Mouse (Mus musculus): ENCODE measurements around the gene Adprhl2. TPM values are rescaled to one million over a fixed set of nuclear protein-coding genes. Genes with fewer than 3 reads are reported as not detected.

Adprhl2 gene
- polyA plus RNA-seq, 1 experiment from 2014 or later = 92.3 TPM

- 91% methylated on average over 6 of the region's 6 CpGs for WGBS
- no peak overlapping the region for H3K27ac ChIP-seq (replicated peaks)
- H3K27me3 ChIP-seq (replicated peaks; ENCODE audit: low read depth, poor library complexity, severe bottlenecking) = peaks cover 28% of the 10 kb centered on the region
- H3K4me3 ChIP-seq = no peak overlapping the region
- H3K9me3 ChIP-seq = no peaks in the 10 kb centered on the region
- DNase-seq (ENCODE audit: low spot score) = no peak
- peaks cover 36% of the 10 kb centered on the region for H3K4me1 ChIP-seq
- H3K36me3 ChIP-seq (replicated peaks) = peaks cover 52% of the 10 kb centered on the region
Measured at GRCm38 (mm10) chr4:126319806-126320205, 1.7 kb downstream of the Adprhl2 start.

- 92% methylated on average over 13 of the region's 13 CpGs for WGBS
- H3K36me3 ChIP-seq (replicated peaks) = peaks cover 54% of the 10 kb centered on the region
Measured at GRCm38 (mm10) chr4:126316443-126317040, 5.0 kb downstream of the Adprhl2 start.

GRCm38 (mm10) chr4:126315931-126316330, 5.6 kb downstream of the Adprhl2 start:
- H3K36me3 ChIP-seq (replicated peaks) = peaks cover 54% of the 10 kb centered on the region
- H3K9me3 ChIP-seq = no peaks in the 10 kb centered on the region
- no peak for DNase-seq (ENCODE audit: low spot score)
- 50% methylated on average over 5 of the region's 5 CpGs for WGBS
- H3K4me3 ChIP-seq = no peak overlapping the region
- H3K4me1 ChIP-seq = peaks cover 50% of the 10 kb centered on the region
- H3K27ac ChIP-seq (replicated peaks) = no peak overlapping the region
- H3K27me3 ChIP-seq (replicated peaks; ENCODE audit: low read depth, poor library complexity, severe bottlenecking) = no peaks in the 10 kb centered on the region

More at GRCm38 (mm10) chr4:126316443-126317040, 5.0 kb downstream of the Adprhl2 start:
- Histone ChIP-seq H3K4me3 (no peak overlapping the region), H3K4me1 (peaks cover 53% of the 10 kb centered on the region), H3K27ac (replicated peaks) (no peak overlapping the region), H3K27me3 (replicated peaks; ENCODE audit: low read depth, poor library complexity, severe bottlenecking) (no peaks in the 10 kb centered on the region), H3K9me3 (no peaks in the 10 kb centered on the region)
- DNase-seq (ENCODE audit: low spot score) = no peak

GRCm38 (mm10) chr4:126314393-126314792, 7.1 kb downstream of the Adprhl2 start:
- H3K27me3 ChIP-seq (replicated peaks; ENCODE audit: low read depth, poor library complexity, severe bottlenecking) = no peaks in the 10 kb centered on the region
- peaks cover 40% of the 10 kb centered on the region for H3K4me1 ChIP-seq
- H3K27ac ChIP-seq (replicated peaks) = peak overlapping the region; percentile 37
- H3K36me3 ChIP-seq (replicated peaks) = peaks cover 48% of the 10 kb centered on the region
- H3K9me3 ChIP-seq = no peaks in the 10 kb centered on the region
- peak; percentile 74 for DNase-seq (ENCODE audit: low spot score)
- WGBS = 29% methylated on average over 10 of the region's 10 CpGs
- H3K4me3 ChIP-seq = no peak overlapping the region

GRCm38 (mm10) chr4:126313202-126313601, 8.3 kb downstream of the Adprhl2 start:
- 23% methylated on average over 5 of the region's 5 CpGs for WGBS
- Histone ChIP-seq H3K36me3 (replicated peaks) (peaks cover 36% of the 10 kb centered on the region), H3K9me3 (no peaks in the 10 kb centered on the region), H3K4me1 (peaks cover 45% of the 10 kb centered on the region), H3K4me3 (no peak overlapping the region; the same call in 1 of the 2 replicates), H3K27ac (replicated peaks) (peak overlapping the region; percentile 79), H3K27me3 (replicated peaks; ENCODE audit: low read depth, poor library complexity, severe bottlenecking) (0 out of 2 replicates have a peak, but pooled peaks cover 4% of the 10 kb centered on the region)
- DNase-seq (ENCODE audit: low spot score) = peak; percentile 48

GRCm38 (mm10) chr4:126311566-126312200, 9.8 kb downstream of the Adprhl2 start:
- Histone ChIP-seq H3K4me3 (no peak overlapping the region), H3K36me3 (replicated peaks) (peaks cover 21% of the 10 kb centered on the region), H3K27ac (replicated peaks) (peak overlapping the region; percentile 79; the same call in 1 of the 2 replicates), H3K27me3 (replicated peaks; ENCODE audit: low read depth, poor library complexity, severe bottlenecking) (0 out of 2 replicates have a peak, but pooled peaks cover 4% of the 10 kb centered on the region), H3K9me3 (no peaks in the 10 kb centered on the region), H3K4me1 (peaks cover 48% of the 10 kb centered on the region)
- no peak for DNase-seq (ENCODE audit: low spot score)
- WGBS = 89% methylated on average over 16 of the region's 16 CpGs

GRCm38 (mm10) chr4:126310344-126310743, 11.2 kb downstream of the Adprhl2 start:
- 79% methylated on average over 7 of the region's 7 CpGs for WGBS
- Histone ChIP-seq H3K4me1 (peaks cover 47% of the 10 kb centered on the region), H3K4me3 (no peak overlapping the region), H3K36me3 (replicated peaks) (peaks cover 8% of the 10 kb centered on the region), H3K9me3 (peaks cover 4% of the 10 kb centered on the region; the same call in 1 of the 2 replicates), H3K27ac (replicated peaks) (peak overlapping the region; percentile 63; the same call in 1 of the 2 replicates), H3K27me3 (replicated peaks; ENCODE audit: low read depth, poor library complexity, severe bottlenecking) (0 out of 2 replicates have a peak, but pooled peaks cover 4% of the 10 kb centered on the region)
- no peak for DNase-seq (ENCODE audit: low spot score)

- H3K4me3 ChIP-seq = peak overlapping the region; percentile 50
- peaks cover 4% of the 10 kb centered on the region for H3K36me3 ChIP-seq (replicated peaks)
- peaks cover 4% of the 10 kb centered on the region; the same call in 1 of the 2 replicates for H3K9me3 ChIP-seq
- H3K27me3 ChIP-seq (replicated peaks; ENCODE audit: low read depth, poor library complexity, severe bottlenecking) = 0 out of 2 replicates have a peak, but pooled peaks cover 4% of the 10 kb centered on the region
- H3K27ac ChIP-seq (replicated peaks) = peak overlapping the region; percentile 41
- DNase-seq (ENCODE audit: low spot score) = peak; percentile 96
- 0% methylated on average over 7 of the region's 7 CpGs for WGBS
- H3K4me1 ChIP-seq = peaks cover 42% of the 10 kb centered on the region
Measured at GRCm38 (mm10) chr4:126309922-126310309, 11.6 kb downstream of the Adprhl2 start.

- Histone ChIP-seq H3K36me3 (replicated peaks) (no peaks in the 10 kb centered on the region), H3K4me3 (peak overlapping the region; percentile 50), H3K27me3 (replicated peaks; ENCODE audit: low read depth, poor library complexity, severe bottlenecking) (0 out of 2 replicates have a peak, but pooled peaks cover 6% of the 10 kb centered on the region), H3K27ac (replicated peaks) (peak overlapping the region; percentile 41), H3K9me3 (peaks cover 4% of the 10 kb centered on the region; the same call in 1 of the 2 replicates), H3K4me1 (peaks cover 37% of the 10 kb centered on the region)
- WGBS = 16% methylated on average over 20 of the region's 20 CpGs
- DNase-seq (ENCODE audit: low spot score) = peak; percentile 77
Measured at GRCm38 (mm10) chr4:126309211-126309921, 12.1 kb downstream of the Adprhl2 start.

- H3K27ac ChIP-seq (replicated peaks) = no peak overlapping the region
- WGBS = 7% methylated on average over 2 of the region's 2 CpGs
- H3K4me3 ChIP-seq = no peak overlapping the region
- DNase-seq (ENCODE audit: low spot score) = no peak
- peaks cover 4% of the 10 kb centered on the region; the same call in 1 of the 2 replicates for H3K9me3 ChIP-seq
- H3K4me1 ChIP-seq = peaks cover 29% of the 10 kb centered on the region
- H3K36me3 ChIP-seq (replicated peaks) = no peaks in the 10 kb centered on the region
- peaks cover 32% of the 10 kb centered on the region for H3K27me3 ChIP-seq (replicated peaks; ENCODE audit: low read depth, poor library complexity, severe bottlenecking)
Measured at GRCm38 (mm10) chr4:126306827-126307226, 14.7 kb downstream of the Adprhl2 start.

- WGBS = 91% methylated on average over 6 of the region's 6 CpGs
- H3K27ac ChIP-seq (replicated peaks) = no peak overlapping the region
- DNase-seq (ENCODE audit: low spot score) = no peak
- H3K4me1 ChIP-seq = peaks cover 37% of the 10 kb centered on the region
- peaks cover 39% of the 10 kb centered on the region for H3K27me3 ChIP-seq (replicated peaks; ENCODE audit: low read depth, poor library complexity, severe bottlenecking)
- peaks cover 4% of the 10 kb centered on the region; the same call in 1 of the 2 replicates for H3K9me3 ChIP-seq
- no peaks in the 10 kb centered on the region for H3K36me3 ChIP-seq (replicated peaks)
- no peak overlapping the region for H3K4me3 ChIP-seq
Measured at GRCm38 (mm10) chr4:126306058-126306457, 15.4 kb downstream of the Adprhl2 start.

GRCm38 (mm10) chr4:126305428-126305827, 16.1 kb downstream of the Adprhl2 start:
- H3K27ac ChIP-seq (replicated peaks) = no peak overlapping the region
- H3K4me3 ChIP-seq = no peak overlapping the region
- H3K4me1 ChIP-seq = peaks cover 43% of the 10 kb centered on the region
- H3K36me3 ChIP-seq (replicated peaks) = no peaks in the 10 kb centered on the region
- DNase-seq (ENCODE audit: low spot score) = no peak
- peaks cover 4% of the 10 kb centered on the region; the same call in 1 of the 2 replicates for H3K9me3 ChIP-seq
- peaks cover 46% of the 10 kb centered on the region for H3K27me3 ChIP-seq (replicated peaks; ENCODE audit: low read depth, poor library complexity, severe bottlenecking)
- WGBS = 92% methylated on average over 1 of the region's 1 CpGs

All from embryonic facial prominence, embryonic 10.5 days (tissue).